Mouse (Mus musculus): ENCODE data around the gene Tnfaip2. TPM values are rescaled to one million over a fixed set of nuclear protein-coding genes. Genes with fewer than 3 reads are reported as not detected.

Gene Tnfaip2
- polyA plus RNA-seq, 1 experiment from 2014 or later, result 24.3 TPM

- H3K4me1 ChIP-seq (ENCODE audit: insufficient read depth, low read length), result peaks cover 48% of the 10 kb centered on the region
- peak overlapping the region; percentile 90 for H3K4me2 ChIP-seq (replicated peaks; ENCODE audit: low read depth, low read length)
- peak overlapping the region; percentile 64 for H3K4me3 ChIP-seq (ENCODE audit: low read length)
- peak overlapping the region; percentile 85 for H3K9ac ChIP-seq (replicated peaks; ENCODE audit: low read length)
- H3K9me3 ChIP-seq (ENCODE audit: low read length), result no peaks in the 10 kb centered on the region
- no peaks in the 10 kb centered on the region; the same call in 1 of the 2 replicates for H3K27me3 ChIP-seq (ENCODE audit: insufficient read depth, low read length)
- 3% methylated on average over 12 of the region's 12 CpGs for whole genome bisulfite sequencing
- ATAC-seq (ENCODE audit: low FRiP score, low TSS enrichment), result no peak; the same call in 1 of the 2 replicates
- peak overlapping the region; percentile 90 for H3K27ac ChIP-seq (ENCODE audit: low read length)
- H3K36me3 ChIP-seq (ENCODE audit: insufficient read depth, low read length), result no peaks in the 10 kb centered on the region
Measured at GRCm38 (mm10) chr12:111486455-111486854, 44.2 kb downstream of the Tnfaip2 start.

- Histone ChIP-seq H3K27ac (ENCODE audit: low read length) (peak overlapping the region; percentile 57), H3K27me3 (ENCODE audit: insufficient read depth, low read length) (no peaks in the 10 kb centered on the region; the same call in 1 of the 2 replicates), H3K9ac (replicated peaks; ENCODE audit: low read length) (no peak overlapping the region), H3K9me3 (ENCODE audit: low read length) (no peaks in the 10 kb centered on the region), H3K4me3 (ENCODE audit: low read length) (no peak overlapping the region), H3K4me2 (replicated peaks; ENCODE audit: low read depth, low read length) (peak overlapping the region; percentile 11; the same call in 1 of the 2 replicates), H3K4me1 (ENCODE audit: insufficient read depth, low read length) (peaks cover 48% of the 10 kb centered on the region), H3K36me3 (ENCODE audit: insufficient read depth, low read length) (no peaks in the 10 kb centered on the region)
- WGBS, result 44% methylated on average over 11 of the region's 11 CpGs
- peak; percentile 40; the same call in 1 of the 2 replicates for ATAC-seq (ENCODE audit: low FRiP score, low TSS enrichment)
Measured at GRCm38 (mm10) chr12:111489261-111489865, 47.1 kb downstream of the Tnfaip2 start.

GRCm38 (mm10) chr12:111494931-111495330 lies 52.7 kb downstream of the Tnfaip2 start:
- WGBS, result 65% methylated on average over 4 of the region's 4 CpGs
- H3K4me3 ChIP-seq (ENCODE audit: low read length), result no peak overlapping the region
- H3K9me3 ChIP-seq (ENCODE audit: low read length), result no peaks in the 10 kb centered on the region
- no peak overlapping the region for H3K27ac ChIP-seq (ENCODE audit: low read length)
- no peak overlapping the region for H3K4me2 ChIP-seq (replicated peaks; ENCODE audit: low read depth, low read length)
- H3K36me3 ChIP-seq (ENCODE audit: insufficient read depth, low read length), result no peaks in the 10 kb centered on the region
- no peaks in the 10 kb centered on the region for H3K27me3 ChIP-seq (ENCODE audit: insufficient read depth, low read length)
- no peak for ATAC-seq (ENCODE audit: low FRiP score, low TSS enrichment)
- no peak overlapping the region for H3K9ac ChIP-seq (replicated peaks; ENCODE audit: low read length)
- peaks cover 11% of the 10 kb centered on the region for H3K4me1 ChIP-seq (ENCODE audit: insufficient read depth, low read length)

GRCm38 (mm10) chr12:111497076-111497475 lies 54.8 kb downstream of the Tnfaip2 start:
- WGBS, result 49% methylated on average over 2 of the region's 2 CpGs
- Histone ChIP-seq H3K27me3 (ENCODE audit: insufficient read depth, low read length) (no peaks in the 10 kb centered on the region), H3K4me2 (replicated peaks; ENCODE audit: low read depth, low read length) (no peak overlapping the region)

GRCm38 (mm10) chr12:111499617-111500016 lies 57.3 kb downstream of the Tnfaip2 start:
- Histone ChIP-seq H3K4me3 (ENCODE audit: low read length) (no peak overlapping the region), H3K27me3 (ENCODE audit: insufficient read depth, low read length) (no peaks in the 10 kb centered on the region), H3K9me3 (ENCODE audit: low read length) (no peaks in the 10 kb centered on the region; the same call in 1 of the 2 replicates), H3K9ac (replicated peaks; ENCODE audit: low read length) (no peak overlapping the region), H3K36me3 (ENCODE audit: insufficient read depth, low read length) (no peaks in the 10 kb centered on the region), H3K4me1 (ENCODE audit: insufficient read depth, low read length) (0 out of 2 replicates have a peak, but pooled peaks cover 7% of the 10 kb centered on the region), H3K4me2 (replicated peaks; ENCODE audit: low read depth, low read length) (no peak overlapping the region), H3K27ac (ENCODE audit: low read length) (no peak overlapping the region)
- ATAC-seq (ENCODE audit: low FRiP score, low TSS enrichment), result no peak
- 75% methylated on average over 5 of the region's 5 CpGs for WGBS

More at GRCm38 (mm10) chr12:111497076-111497475, 54.8 kb downstream of the Tnfaip2 start:
- 0 out of 2 replicates have a peak, but pooled peaks cover 7% of the 10 kb centered on the region for H3K4me1 ChIP-seq (ENCODE audit: insufficient read depth, low read length)
- H3K9me3 ChIP-seq (ENCODE audit: low read length), result no peaks in the 10 kb centered on the region; the same call in 1 of the 2 replicates
- no peak overlapping the region for H3K4me3 ChIP-seq (ENCODE audit: low read length)
- no peak overlapping the region for H3K27ac ChIP-seq (ENCODE audit: low read length)
- H3K36me3 ChIP-seq (ENCODE audit: insufficient read depth, low read length), result no peaks in the 10 kb centered on the region
- H3K9ac ChIP-seq (replicated peaks; ENCODE audit: low read length), result no peak overlapping the region
- ATAC-seq (ENCODE audit: low FRiP score, low TSS enrichment), result no peak

- Histone ChIP-seq H3K27me3 (ENCODE audit: insufficient read depth, low read length) (no peaks in the 10 kb centered on the region), H3K9ac (replicated peaks; ENCODE audit: low read length) (no peak overlapping the region), H3K36me3 (ENCODE audit: insufficient read depth, low read length) (no peaks in the 10 kb centered on the region), H3K27ac (ENCODE audit: low read length) (no peak overlapping the region), H3K4me3 (ENCODE audit: low read length) (no peak overlapping the region), H3K9me3 (ENCODE audit: low read length) (no peaks in the 10 kb centered on the region; the same call in 1 of the 2 replicates), H3K4me2 (replicated peaks; ENCODE audit: low read depth, low read length) (no peak overlapping the region), H3K4me1 (ENCODE audit: insufficient read depth, low read length) (0 out of 2 replicates have a peak, but pooled peaks cover 7% of the 10 kb centered on the region)
- WGBS, result 41% methylated on average over 5 of the region's 5 CpGs
- no peak for ATAC-seq (ENCODE audit: low FRiP score, low TSS enrichment)
Measured at GRCm38 (mm10) chr12:111500725-111501124, 58.5 kb downstream of the Tnfaip2 start.

GRCm38 (mm10) chr12:111503063-111503567 lies 60.8 kb downstream of the Tnfaip2 start:
- 0 out of 2 replicates have a peak overlapping the region, but pooled peaks have one; percentile 12 for H3K27ac ChIP-seq (ENCODE audit: low read length)
- no peaks in the 10 kb centered on the region for H3K36me3 ChIP-seq (ENCODE audit: insufficient read depth, low read length)
- no peak overlapping the region for H3K9ac ChIP-seq (replicated peaks; ENCODE audit: low read length)
- H3K4me3 ChIP-seq (ENCODE audit: low read length), result no peak overlapping the region
- H3K9me3 ChIP-seq (ENCODE audit: low read length), result no peaks in the 10 kb centered on the region; the same call in 1 of the 2 replicates
- no peak for ATAC-seq (ENCODE audit: low FRiP score, low TSS enrichment)
- H3K4me2 ChIP-seq (replicated peaks; ENCODE audit: low read depth, low read length), result no peak overlapping the region
- H3K4me1 ChIP-seq (ENCODE audit: insufficient read depth, low read length), result 0 out of 2 replicates have a peak, but pooled peaks cover 7% of the 10 kb centered on the region
- no peaks in the 10 kb centered on the region for H3K27me3 ChIP-seq (ENCODE audit: insufficient read depth, low read length)
- WGBS, result 68% methylated on average over 12 of the region's 12 CpGs

GRCm38 (mm10) chr12:111503571-111503970 lies 61.3 kb downstream of the Tnfaip2 start:
- Histone ChIP-seq H3K4me2 (replicated peaks; ENCODE audit: low read depth, low read length) (no peak overlapping the region), H3K27me3 (ENCODE audit: insufficient read depth, low read length) (no peaks in the 10 kb centered on the region), H3K4me3 (ENCODE audit: low read length) (no peak overlapping the region), H3K9ac (replicated peaks; ENCODE audit: low read length) (no peak overlapping the region), H3K9me3 (ENCODE audit: low read length) (no peaks in the 10 kb centered on the region; the same call in 1 of the 2 replicates), H3K36me3 (ENCODE audit: insufficient read depth, low read length) (no peaks in the 10 kb centered on the region), H3K4me1 (ENCODE audit: insufficient read depth, low read length) (0 out of 2 replicates have a peak, but pooled peaks cover 7% of the 10 kb centered on the region), H3K27ac (ENCODE audit: low read length) (0 out of 2 replicates have a peak overlapping the region, but pooled peaks have one; percentile 12)
- no peak for ATAC-seq (ENCODE audit: low FRiP score, low TSS enrichment)
- 60% methylated on average over 5 of the region's 5 CpGs for WGBS

All from kidney, embryonic 16.5 days (tissue).